Mouse (Mus musculus) WW6 (cell line): ENCODE results near the gene Gm20388.

Source experiments
- DNase-seq: peaks from one replicate; pipeline ENCODE4 v3.0.0-alpha.2; 2013; ENCODE audit warnings: low read depth, low spot score

The Gm20388 gene

GRCm38 (mm10) chr8:120435781-120436180 lies 525.1 kb downstream of the Gm20388 start:
- no peak for DNase-seq

- no peak for DNase-seq
These were observed 525.9 kb downstream of the Gm20388 start for GRCm38 (mm10) chr8:120436491-120437030.

- no peak for DNase-seq
These were observed 526.6 kb downstream of the Gm20388 start for GRCm38 (mm10) chr8:120437207-120437606.

- DNase-seq, result no peak
These were observed 527.2 kb downstream of the Gm20388 start for GRCm38 (mm10) chr8:120437666-120438395.

GRCm38 (mm10) chr8:120439309-120439708 lies 528.7 kb downstream of the Gm20388 start:
- no peak for DNase-seq

- no peak for DNase-seq
These were observed 530.1 kb downstream of the Gm20388 start for GRCm38 (mm10) chr8:120440739-120441138.

- no peak for DNase-seq
These were observed 531.0 kb downstream of the Gm20388 start for GRCm38 (mm10) chr8:120441637-120442036.

DNA sequence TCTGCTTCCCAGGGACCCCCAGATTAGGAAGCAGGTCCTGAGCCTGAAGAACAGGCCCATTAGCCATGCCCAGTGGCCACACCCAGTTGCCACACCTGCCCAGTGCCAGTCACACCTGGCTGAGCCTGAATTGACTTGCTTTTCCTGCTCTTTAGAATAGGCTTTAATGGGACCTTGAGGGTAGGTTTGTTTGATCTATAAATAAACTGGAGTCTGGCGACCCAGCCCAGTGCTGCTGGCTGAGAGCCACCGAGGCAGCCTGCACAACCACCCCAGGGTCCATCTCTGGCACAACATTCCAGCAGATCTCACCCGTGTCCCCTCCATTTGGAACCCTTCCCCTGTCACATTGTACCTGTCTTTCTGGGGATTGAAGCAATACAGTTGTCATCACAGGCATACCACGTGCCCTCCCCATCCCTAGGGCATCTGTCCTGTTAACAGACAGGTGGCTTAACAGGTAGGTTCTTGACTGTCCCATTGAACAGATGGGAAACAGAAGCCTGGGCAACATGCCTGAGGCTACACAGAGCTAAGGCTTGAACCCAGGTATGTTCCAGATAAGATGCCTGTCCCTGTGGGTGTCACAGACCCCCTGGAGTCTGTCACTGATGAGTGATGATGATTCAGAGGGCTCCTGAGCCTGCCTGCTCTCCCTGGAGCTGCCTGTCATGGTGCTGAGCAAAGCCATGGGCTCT lies 531.8 kb downstream of the Gm20388 start:
- DNase-seq, result no peak

DNA sequence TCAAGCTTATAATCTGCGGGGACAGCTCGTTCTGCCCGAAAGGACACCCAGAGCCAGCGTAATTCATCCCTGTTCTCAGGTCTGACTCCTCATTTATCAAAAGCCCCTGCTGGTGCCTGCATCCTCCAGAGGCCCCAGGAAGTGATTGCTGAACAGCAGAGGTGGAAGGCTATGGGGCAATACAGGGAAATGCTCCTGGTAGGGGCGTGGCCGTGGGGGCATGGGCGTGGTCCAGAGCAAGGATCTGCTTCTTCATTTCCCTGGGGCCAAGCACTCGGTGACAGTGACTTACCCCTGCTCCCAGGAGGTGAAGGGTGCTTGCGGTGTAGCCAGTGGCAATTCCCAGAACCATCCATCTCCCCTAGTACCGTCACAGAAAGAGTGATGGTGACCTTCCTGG lies 534.6 kb downstream of the Gm20388 start:
- DNase-seq, result no peak

DNA sequence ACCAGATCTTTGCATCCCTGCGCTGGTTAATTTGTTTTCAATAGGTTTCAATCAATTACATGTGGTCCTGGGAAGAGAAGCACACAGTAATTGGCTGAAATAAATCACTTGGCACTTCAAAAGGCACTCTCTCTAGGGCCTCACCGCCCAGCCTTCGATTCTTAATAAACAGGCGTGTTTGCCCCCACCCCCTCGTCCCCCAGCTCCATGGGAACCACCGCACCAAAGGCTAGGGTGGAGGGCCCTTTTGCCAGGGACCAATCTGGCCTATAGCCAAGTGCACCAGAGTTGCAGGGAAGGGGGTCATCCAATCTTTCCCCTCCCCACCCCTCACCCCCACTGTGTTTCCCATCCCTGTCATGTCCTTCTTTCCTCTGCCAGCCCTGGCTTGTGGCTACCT lies 537.5 kb downstream of the Gm20388 start:
- DNase-seq, result no peak

DNA sequence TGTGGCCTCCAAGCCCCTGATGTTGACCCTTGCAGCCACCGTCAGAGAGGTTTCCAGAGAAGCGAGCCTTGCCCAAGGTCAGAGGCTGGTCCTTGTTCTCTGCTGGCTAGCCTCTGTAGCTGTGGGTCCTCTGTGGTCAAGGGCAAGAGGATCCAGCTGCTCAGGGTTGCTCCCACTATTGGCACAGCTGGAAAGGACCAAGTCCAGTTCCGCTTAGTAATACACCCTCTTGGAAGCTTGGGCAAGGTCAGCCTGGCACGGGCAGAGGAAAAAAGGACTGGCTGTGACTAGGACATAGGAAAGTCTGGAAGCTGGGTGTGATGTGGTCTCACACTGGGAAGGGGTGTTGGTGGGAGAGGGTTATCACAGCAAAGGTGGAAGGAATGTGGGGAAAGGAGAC lies 538.5 kb downstream of the Gm20388 start:
- no peak for DNase-seq

DNA sequence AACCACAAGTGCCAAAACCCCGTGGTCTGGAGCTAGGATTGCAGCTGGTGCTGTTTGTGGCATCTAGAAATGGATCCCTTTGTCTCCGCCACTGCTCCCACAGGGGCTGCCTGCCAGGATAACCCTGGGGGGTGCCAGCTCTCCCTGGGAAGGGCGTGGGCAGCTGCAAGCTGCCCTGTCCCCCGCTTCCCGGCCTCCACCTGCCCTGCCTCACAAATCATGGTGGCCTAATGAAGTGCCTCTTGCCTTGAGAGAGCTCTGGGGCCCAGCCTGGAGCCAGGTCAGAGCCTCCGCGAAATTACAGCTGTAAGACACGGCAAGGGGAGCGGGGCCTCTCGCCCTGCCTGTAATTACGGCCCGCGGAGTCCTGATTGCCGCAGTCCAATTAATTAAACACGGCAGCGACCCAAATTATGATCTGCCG lies 539.0 kb downstream of the Gm20388 start:
- no peak for DNase-seq

GRCm38 (mm10) chr8:120452111-120452510 lies 541.5 kb downstream of the Gm20388 start:
- no peak for DNase-seq

GRCm38 (mm10) chr8:120454404-120454803 lies 543.8 kb downstream of the Gm20388 start:
- no peak for DNase-seq

- DNase-seq, result no peak
These were observed 549.7 kb downstream of the Gm20388 start for GRCm38 (mm10) chr8:120460375-120460774.

DNA sequence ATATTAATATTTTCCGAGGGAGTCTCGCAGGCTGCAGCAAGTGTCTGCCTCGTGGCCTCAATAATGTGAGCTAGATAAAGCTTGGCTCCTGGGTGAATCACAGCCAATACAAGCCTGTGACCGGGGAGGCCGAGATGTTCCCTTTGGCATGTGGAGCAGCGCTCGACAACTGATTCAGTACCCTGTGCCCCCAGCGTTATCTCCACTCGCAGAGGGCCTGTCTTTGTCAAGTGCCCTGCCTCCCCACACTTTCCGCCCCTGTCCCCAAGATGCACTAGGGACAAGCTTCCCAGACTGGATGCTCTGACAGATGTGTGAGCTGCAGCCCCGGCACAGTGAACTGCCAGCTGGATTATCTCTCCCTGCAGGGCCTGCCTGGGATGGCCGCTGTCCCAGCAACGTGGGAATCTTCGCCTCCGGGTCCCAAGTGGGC lies 551.5 kb downstream of the Gm20388 start:
- DNase-seq, result no peak

GRCm38 (mm10) chr8:120462611-120463010 lies 552.0 kb downstream of the Gm20388 start:
- DNase-seq, result no peak

GRCm38 (mm10) chr8:120463918-120464584 lies 553.4 kb downstream of the Gm20388 start:
- DNase-seq, result no peak

GRCm38 (mm10) chr8:120464585-120464937 lies 553.9 kb downstream of the Gm20388 start:
- DNase-seq, result no peak

GRCm38 (mm10) chr8:120465710-120466109 lies 555.1 kb downstream of the Gm20388 start:
- no peak for DNase-seq

GRCm38 (mm10) chr8:120466266-120466665 lies 555.6 kb downstream of the Gm20388 start:
- no peak for DNase-seq

DNA sequence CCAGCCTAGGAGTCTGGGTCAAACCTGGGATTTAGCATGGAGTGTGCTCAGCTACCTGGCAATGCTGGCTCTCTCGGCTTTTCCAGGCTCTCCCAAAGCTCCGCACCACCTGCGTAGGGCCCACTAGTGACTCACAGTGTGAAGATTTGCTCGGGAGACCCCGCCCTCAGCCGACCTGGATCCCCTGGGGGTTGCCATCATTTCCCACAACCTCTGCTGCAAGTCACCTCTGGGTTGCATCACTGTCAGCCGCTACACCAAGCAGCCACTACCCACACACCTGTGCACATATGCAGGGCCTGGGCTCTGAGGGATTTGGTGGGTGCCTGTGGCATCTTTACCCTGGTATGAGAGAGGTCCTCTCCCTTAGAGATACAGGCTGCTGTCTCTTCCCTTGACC lies 557.0 kb downstream of the Gm20388 start:
- DNase-seq, result no peak
